Mouse (Mus musculus): ENCODE measurements around the gene Tbc1d1. TPM values are rescaled to one million over a fixed set of nuclear protein-coding genes. Genes with fewer than 3 reads are reported as not detected.
A peak's percentile ranks its signal among the peaks of the same experiment; 100 is the strongest.

Tbc1d1 gene
- total and polyA plus RNA-seq, 2 experiments: 2.2 to 8.1 TPM

GRCm38 (mm10) chr5:64288031-64288928 lies 132.2 kb downstream of the Tbc1d1 start:
- H3K79me2 ChIP-seq (ENCODE audit: control insufficient read depth, insufficient read depth, low read length): no peaks in the 10 kb centered on the region
- H3K27me3 ChIP-seq (ENCODE audit: control insufficient read depth, insufficient read depth, low read length): no peaks in the 10 kb centered on the region
- 0 out of 2 replicates have a peak, but pooled peaks cover 1% of the 10 kb centered on the region for H3K36me3 ChIP-seq (ENCODE audit: control insufficient read depth, insufficient read depth, low read length)
- no peak overlapping the region for H3K4me3 ChIP-seq (ENCODE audit: insufficient read depth, low read depth, low read length)
- DNase-seq (ENCODE audit: extremely low read depth, low read depth, low spot score): no peak
- H3K27ac ChIP-seq (replicated peaks; ENCODE audit: insufficient read depth, low read depth, low read length): no peak overlapping the region
- no peak overlapping the region for H3K9ac ChIP-seq (ENCODE audit: low read depth, low read length)
- no peak for TF ChIP-seq CTCF (IDR thresholded peaks at IDR 0.05; ENCODE audit: low read depth, low read length)
- no peak for TF ChIP-seq POLR2A (IDR thresholded peaks at IDR 0.05; ENCODE audit: extremely low read depth, insufficient read depth, low read length)
- WGBS: 75% methylated on average over 14 of the region's 14 CpGs
- peaks cover 5% of the 10 kb centered on the region for H3K4me1 ChIP-seq (ENCODE audit: control insufficient read depth, insufficient read depth, low read length)

- 37% methylated on average over 5 of the region's 5 CpGs for WGBS
- peak; percentile 82 for DNase-seq (ENCODE audit: extremely low read depth, low read depth, low spot score)
- Histone ChIP-seq H3K27ac (replicated peaks; ENCODE audit: insufficient read depth, low read depth, low read length) (peak overlapping the region; percentile 24), H3K36me3 (ENCODE audit: control insufficient read depth, insufficient read depth, low read length) (no peaks in the 10 kb centered on the region), H3K79me2 (ENCODE audit: control insufficient read depth, insufficient read depth, low read length) (no peaks in the 10 kb centered on the region), H3K4me1 (ENCODE audit: control insufficient read depth, insufficient read depth, low read length) (peaks cover 5% of the 10 kb centered on the region), H3K4me3 (ENCODE audit: insufficient read depth, low read depth, low read length) (no peak overlapping the region), H3K27me3 (ENCODE audit: control insufficient read depth, insufficient read depth, low read length) (no peaks in the 10 kb centered on the region), H3K9ac (ENCODE audit: low read depth, low read length) (no peak overlapping the region)
- TF ChIP-seq CTCF (IDR thresholded peaks at IDR 0.05; ENCODE audit: low read depth, low read length) (peak; percentile 96), POLR2A (IDR thresholded peaks at IDR 0.05; ENCODE audit: extremely low read depth, insufficient read depth, low read length) (no peak)
These were observed 133.3 kb downstream of the Tbc1d1 start for GRCm38 (mm10) chr5:64289202-64290060.

- Histone ChIP-seq H3K36me3 (ENCODE audit: control insufficient read depth, insufficient read depth, low read length) (no peaks in the 10 kb centered on the region), H3K27ac (replicated peaks; ENCODE audit: insufficient read depth, low read depth, low read length) (peak overlapping the region; percentile 24), H3K4me1 (ENCODE audit: control insufficient read depth, insufficient read depth, low read length) (peaks cover 5% of the 10 kb centered on the region), H3K9ac (ENCODE audit: low read depth, low read length) (no peak overlapping the region), H3K79me2 (ENCODE audit: control insufficient read depth, insufficient read depth, low read length) (no peaks in the 10 kb centered on the region), H3K4me3 (ENCODE audit: insufficient read depth, low read depth, low read length) (no peak overlapping the region), H3K27me3 (ENCODE audit: control insufficient read depth, insufficient read depth, low read length) (no peaks in the 10 kb centered on the region)
- TF ChIP-seq POLR2A (IDR thresholded peaks at IDR 0.05; ENCODE audit: extremely low read depth, insufficient read depth, low read length) (no peak), CTCF (IDR thresholded peaks at IDR 0.05; ENCODE audit: low read depth, low read length) (no peak)
- whole genome bisulfite sequencing: 4% methylated on average over 4 of the region's 4 CpGs
- no peak for DNase-seq (ENCODE audit: extremely low read depth, low read depth, low spot score)
These were observed 133.9 kb downstream of the Tbc1d1 start for GRCm38 (mm10) chr5:64290061-64290345.

- no peak overlapping the region for H3K9ac ChIP-seq (ENCODE audit: low read depth, low read length)
- no peaks in the 10 kb centered on the region for H3K27me3 ChIP-seq (ENCODE audit: control insufficient read depth, insufficient read depth, low read length)
- no peak overlapping the region for H3K4me3 ChIP-seq (ENCODE audit: insufficient read depth, low read depth, low read length)
- H3K79me2 ChIP-seq (ENCODE audit: control insufficient read depth, insufficient read depth, low read length): no peaks in the 10 kb centered on the region
- 83% methylated on average over 5 of the region's 5 CpGs for WGBS
- peaks cover 5% of the 10 kb centered on the region for H3K4me1 ChIP-seq (ENCODE audit: control insufficient read depth, insufficient read depth, low read length)
- TF ChIP-seq CTCF (IDR thresholded peaks at IDR 0.05; ENCODE audit: low read depth, low read length) (no peak), POLR2A (IDR thresholded peaks at IDR 0.05; ENCODE audit: extremely low read depth, insufficient read depth, low read length) (no peak)
- no peak overlapping the region for H3K27ac ChIP-seq (replicated peaks; ENCODE audit: insufficient read depth, low read depth, low read length)
- H3K36me3 ChIP-seq (ENCODE audit: control insufficient read depth, insufficient read depth, low read length): no peaks in the 10 kb centered on the region
- DNase-seq (ENCODE audit: extremely low read depth, low read depth, low spot score): no peak
These were observed 135.6 kb downstream of the Tbc1d1 start for GRCm38 (mm10) chr5:64291657-64292056.

GRCm38 (mm10) chr5:64295621-64296020 lies 139.5 kb downstream of the Tbc1d1 start:
- H3K27ac ChIP-seq (replicated peaks; ENCODE audit: insufficient read depth, low read depth, low read length): no peak overlapping the region

More at GRCm38 (mm10) chr5:64295621-64296020, 139.5 kb downstream of the Tbc1d1 start:
- Histone ChIP-seq H3K9ac (ENCODE audit: low read depth, low read length) (no peak overlapping the region), H3K4me3 (ENCODE audit: insufficient read depth, low read depth, low read length) (no peak overlapping the region), H3K4me1 (ENCODE audit: control insufficient read depth, insufficient read depth, low read length) (peaks cover 9% of the 10 kb centered on the region; the same call in 1 of the 2 replicates), H3K36me3 (ENCODE audit: control insufficient read depth, insufficient read depth, low read length) (no peaks in the 10 kb centered on the region), H3K79me2 (ENCODE audit: control insufficient read depth, insufficient read depth, low read length) (no peaks in the 10 kb centered on the region), H3K27me3 (ENCODE audit: control insufficient read depth, insufficient read depth, low read length) (no peaks in the 10 kb centered on the region)
- DNase-seq (ENCODE audit: extremely low read depth, low read depth, low spot score): no peak
- TF ChIP-seq POLR2A (IDR thresholded peaks at IDR 0.05; ENCODE audit: extremely low read depth, insufficient read depth, low read length) (no peak), CTCF (IDR thresholded peaks at IDR 0.05; ENCODE audit: low read depth, low read length) (no peak)

All from liver, adult 2 months (tissue).